Mouse (Mus musculus): ENCODE measurements around the gene Arhgap42. TPM values are rescaled to one million over a fixed set of nuclear protein-coding genes. Genes with fewer than 3 reads are reported as not detected.

Gene Arhgap42
- polyA plus RNA-seq, 1 experiment from 2014 or later, result 43.4 TPM

- 80% methylated on average over 3 of the region's 3 CpGs for WGBS
- H3K4me2 ChIP-seq (replicated peaks; ENCODE audit: low read depth, low read length), result no peak overlapping the region
- H3K9me3 ChIP-seq (ENCODE audit: control insufficient read depth, low read length), result no peaks in the 10 kb centered on the region
- ATAC-seq (ENCODE audit: low FRiP score, low TSS enrichment), result no peak
- no peak overlapping the region for H3K4me3 ChIP-seq (ENCODE audit: low read length)
- H3K4me1 ChIP-seq (ENCODE audit: control insufficient read depth, insufficient read depth, low read length), result no peaks in the 10 kb centered on the region
- H3K27me3 ChIP-seq (ENCODE audit: control insufficient read depth, insufficient read depth, low read length), result no peaks in the 10 kb centered on the region
- H3K27ac ChIP-seq (ENCODE audit: low read depth, low read length), result no peak overlapping the region
- H3K9ac ChIP-seq (ENCODE audit: low read depth, low read length), result no peak overlapping the region
- no peaks in the 10 kb centered on the region for H3K36me3 ChIP-seq (ENCODE audit: control insufficient read depth, insufficient read depth, low read length)
These were observed 256.6 kb downstream of the Arhgap42 start for GRCm38 (mm10) chr9:8982315-8982714.

- H3K36me3 ChIP-seq (ENCODE audit: control insufficient read depth, insufficient read depth, low read length), result no peaks in the 10 kb centered on the region
- WGBS, result 38% methylated on average over 2 of the region's 2 CpGs
- no peak for ATAC-seq (ENCODE audit: low FRiP score, low TSS enrichment)
These were observed 261.1 kb downstream of the Arhgap42 start for GRCm38 (mm10) chr9:8977775-8978174.

GRCm38 (mm10) chr9:8971491-8971890 is 267.4 kb downstream of the Arhgap42 start, which contains the start of gene Gm16485:
Gene Gm16485 (plus strand): TSS chr9:8971791.
- WGBS, result 69% methylated on average over 2 of the region's 2 CpGs
- Histone ChIP-seq H3K27ac (ENCODE audit: low read depth, low read length) (no peak within 1 kb of the TSS), H3K36me3 (ENCODE audit: control insufficient read depth, insufficient read depth, low read length) (no peaks in the 10 kb centered on the region), H3K9ac (ENCODE audit: low read depth, low read length) (no peak within 1 kb of the TSS), H3K27me3 (ENCODE audit: control insufficient read depth, insufficient read depth, low read length) (no peaks in the 10 kb centered on the region), H3K4me3 (ENCODE audit: low read length) (no peak within 1 kb of the TSS), H3K4me2 (replicated peaks; ENCODE audit: low read depth, low read length) (no peak within 1 kb of the TSS), H3K4me1 (ENCODE audit: control insufficient read depth, insufficient read depth, low read length) (no peaks in the 10 kb centered on the region), H3K9me3 (ENCODE audit: control insufficient read depth, low read length) (no peaks in the 10 kb centered on the region)
- ATAC-seq (ENCODE audit: low FRiP score, low TSS enrichment), result no peak

More at GRCm38 (mm10) chr9:8977775-8978174, 261.1 kb downstream of the Arhgap42 start:
- no peak overlapping the region for H3K4me3 ChIP-seq (ENCODE audit: low read length)
- H3K4me1 ChIP-seq (ENCODE audit: control insufficient read depth, insufficient read depth, low read length), result no peaks in the 10 kb centered on the region
- no peak overlapping the region for H3K4me2 ChIP-seq (replicated peaks; ENCODE audit: low read depth, low read length)
- H3K27me3 ChIP-seq (ENCODE audit: control insufficient read depth, insufficient read depth, low read length), result no peaks in the 10 kb centered on the region
- no peak overlapping the region for H3K27ac ChIP-seq (ENCODE audit: low read depth, low read length)
- no peak overlapping the region for H3K9ac ChIP-seq (ENCODE audit: low read depth, low read length)
- no peaks in the 10 kb centered on the region for H3K9me3 ChIP-seq (ENCODE audit: control insufficient read depth, low read length)

- WGBS, result 29% methylated on average over 7 of the region's 7 CpGs
- Histone ChIP-seq H3K4me3 (ENCODE audit: low read length) (no peak overlapping the region), H3K4me2 (replicated peaks; ENCODE audit: low read depth, low read length) (no peak overlapping the region), H3K36me3 (ENCODE audit: control insufficient read depth, insufficient read depth, low read length) (no peaks in the 10 kb centered on the region), H3K9me3 (ENCODE audit: control insufficient read depth, low read length) (no peaks in the 10 kb centered on the region), H3K4me1 (ENCODE audit: control insufficient read depth, insufficient read depth, low read length) (no peaks in the 10 kb centered on the region), H3K9ac (ENCODE audit: low read depth, low read length) (no peak overlapping the region), H3K27me3 (ENCODE audit: control insufficient read depth, insufficient read depth, low read length) (no peaks in the 10 kb centered on the region), H3K27ac (ENCODE audit: low read depth, low read length) (no peak overlapping the region)
- ATAC-seq (ENCODE audit: low FRiP score, low TSS enrichment), result no peak; the same call in 1 of the 2 replicates
These were observed 268.7 kb downstream of the Arhgap42 start for GRCm38 (mm10) chr9:8970240-8970639.

GRCm38 (mm10) chr9:8964512-8965133 is 274.3 kb downstream of the Arhgap42 start:
- no peaks in the 10 kb centered on the region for H3K9me3 ChIP-seq (ENCODE audit: control insufficient read depth, low read length)
- H3K4me2 ChIP-seq (replicated peaks; ENCODE audit: low read depth, low read length), result no peak overlapping the region
- H3K27ac ChIP-seq (ENCODE audit: low read depth, low read length), result no peak overlapping the region
- no peak overlapping the region for H3K4me3 ChIP-seq (ENCODE audit: low read length)
- H3K9ac ChIP-seq (ENCODE audit: low read depth, low read length), result no peak overlapping the region
- H3K27me3 ChIP-seq (ENCODE audit: control insufficient read depth, insufficient read depth, low read length), result no peaks in the 10 kb centered on the region
- 69% methylated on average over 8 of the region's 8 CpGs for WGBS
- peak; percentile 46; the same call in 1 of the 2 replicates for ATAC-seq (ENCODE audit: low FRiP score, low TSS enrichment)
- no peaks in the 10 kb centered on the region for H3K36me3 ChIP-seq (ENCODE audit: control insufficient read depth, insufficient read depth, low read length)
- no peaks in the 10 kb centered on the region for H3K4me1 ChIP-seq (ENCODE audit: control insufficient read depth, insufficient read depth, low read length)

- no peaks in the 10 kb centered on the region for H3K36me3 ChIP-seq (ENCODE audit: control insufficient read depth, insufficient read depth, low read length)
- H3K9ac ChIP-seq (ENCODE audit: low read depth, low read length), result no peak overlapping the region
- no peak overlapping the region for H3K4me2 ChIP-seq (replicated peaks; ENCODE audit: low read depth, low read length)
- no peaks in the 10 kb centered on the region for H3K4me1 ChIP-seq (ENCODE audit: control insufficient read depth, insufficient read depth, low read length)
- H3K9me3 ChIP-seq (ENCODE audit: control insufficient read depth, low read length), result no peaks in the 10 kb centered on the region
- no peak overlapping the region for H3K4me3 ChIP-seq (ENCODE audit: low read length)
- H3K27me3 ChIP-seq (ENCODE audit: control insufficient read depth, insufficient read depth, low read length), result no peaks in the 10 kb centered on the region
- no peak overlapping the region for H3K27ac ChIP-seq (ENCODE audit: low read depth, low read length)
- no peak for ATAC-seq (ENCODE audit: low FRiP score, low TSS enrichment)
These were observed 285.6 kb downstream of the Arhgap42 start for GRCm38 (mm10) chr9:8953306-8953705.
